Mouse (Mus musculus) olfactory bulb, adult 2 months (tissue): ENCODE results near the gene Avpi1. TPM values are rescaled to one million over a fixed set of nuclear protein-coding genes. Genes with fewer than 3 reads are reported as not detected.

Experiments used
- H3K27ac ChIP-seq: fragments of 200-500 bp; 2 replicates; pipeline ENCODE4 v1.5.1; 2012; ENCODE audit warnings: low read depth, low read length; ENCODE audit not compliant: insufficient read depth
- H3K4me1 ChIP-seq: fragments of 200-500 bp; 2 replicates; pipeline ENCODE4 v1.6.1; 2012; ENCODE audit warnings: low read length; ENCODE audit not compliant: control insufficient read depth, insufficient read depth
- H3K4me3 ChIP-seq: fragments of 200-500 bp; 2 replicates; pipeline ENCODE4 v1.5.1; 2012; ENCODE audit warnings: mild to moderate bottlenecking, low read depth, low read length, moderate library complexity; ENCODE audit not compliant: insufficient read depth
- CTCF ChIP-seq: fragments of 200-500 bp; IDR thresholded peaks from 2 replicates; pipeline ENCODE4 v1.5.1; 2012; ENCODE audit warnings: low read depth, mild to moderate bottlenecking, low read length, moderate library complexity; ENCODE audit not compliant: insufficient read depth
- POLR2A ChIP-seq: fragments of 200-500 bp; IDR thresholded peaks from 2 replicates; pipeline ENCODE4 v1.6.1; 2012; ENCODE audit warnings: mild to moderate bottlenecking, low read depth, low read length, moderate library complexity; ENCODE audit not compliant: insufficient read depth
- WGBS: fragments of 180-500 bp; shearing (Covaris S2); methylation state at CpG from one replicate; pipeline ENCODE4 v1.1.7; 2018; 5-methylcytosine and 5-hydroxymethylcytosine counted together
- polyA plus RNA-seq: library from polyadenylated mRNA; stranded (reverse); fragments of >200 nt; gene quantifications from 2 replicates; pipeline ENCODE4 v1.2.4, GENCODE M21; 2012; ENCODE audit warnings: low replicate concordance; ENCODE audit not compliant: missing spikeins, insufficient read depth, insufficient read length

Gene Avpi1
- polyA plus RNA-seq, 1 experiment, result not detected

GRCm38 (mm10) chr19:42124684-42125083 lies 4.2 kb downstream of the Avpi1 start:
- whole genome bisulfite sequencing, result 81% methylated on average over 13 of the region's 13 CpGs
- Histone ChIP-seq H3K4me3 (no peak overlapping the region), H3K4me1 (peaks cover 16% of the 10 kb centered on the region), H3K27ac (no peak overlapping the region)
- TF ChIP-seq CTCF (no peak), POLR2A (no peak)

GRCm38 (mm10) chr19:42120451-42120850 lies 8.4 kb downstream of the Avpi1 start:
- peaks cover 4% of the 10 kb centered on the region for H3K4me1 ChIP-seq
- TF ChIP-seq CTCF, result no peak
- no peak for TF ChIP-seq POLR2A
- H3K27ac ChIP-seq, result no peak overlapping the region
- 78% methylated on average over 8 of the region's 8 CpGs for WGBS
- H3K4me3 ChIP-seq, result no peak overlapping the region

- WGBS, result 67% methylated on average over 5 of the region's 5 CpGs
- TF ChIP-seq CTCF (no peak), POLR2A (no peak)
- Histone ChIP-seq H3K4me1 (no peaks in the 10 kb centered on the region), H3K4me3 (no peak overlapping the region), H3K27ac (no peak overlapping the region)
These were observed 10.3 kb downstream of the Avpi1 start for GRCm38 (mm10) chr19:42118596-42118995.

GRCm38 (mm10) chr19:42118142-42118541 lies 10.7 kb downstream of the Avpi1 start:
- TF ChIP-seq CTCF, result no peak
- no peak for TF ChIP-seq POLR2A
- no peak overlapping the region for H3K27ac ChIP-seq
- H3K4me1 ChIP-seq, result no peaks in the 10 kb centered on the region
- 96% methylated on average over 9 of the region's 9 CpGs for WGBS
- H3K4me3 ChIP-seq, result no peak overlapping the region

- Histone ChIP-seq H3K4me1 (no peaks in the 10 kb centered on the region), H3K4me3 (no peak overlapping the region), H3K27ac (no peak overlapping the region)
- TF ChIP-seq POLR2A (no peak), CTCF (no peak)
- 94% methylated on average over 4 of the region's 4 CpGs for WGBS
These were observed 13.0 kb downstream of the Avpi1 start for GRCm38 (mm10) chr19:42115783-42116335.

- TF ChIP-seq CTCF (no peak), POLR2A (no peak)
- H3K27ac ChIP-seq, result no peak overlapping the region
- no peak overlapping the region for H3K4me3 ChIP-seq
- H3K4me1 ChIP-seq, result no peaks in the 10 kb centered on the region
- 95% methylated on average over 9 of the region's 9 CpGs for WGBS
These were observed 24.2 kb downstream of the Avpi1 start for GRCm38 (mm10) chr19:42104681-42105080.

GRCm38 (mm10) chr19:42099406-42099805 lies 29.5 kb downstream of the Avpi1 start:
- 73% methylated on average over 3 of the region's 3 CpGs for WGBS
- no peak overlapping the region for H3K27ac ChIP-seq
- H3K4me1 ChIP-seq, result no peaks in the 10 kb centered on the region
- no peak for TF ChIP-seq POLR2A
- no peak overlapping the region for H3K4me3 ChIP-seq

- WGBS, result 3% methylated on average over 52 of the region's 52 CpGs
- peaks cover 13% of the 10 kb centered on the region for H3K4me1 ChIP-seq
These were observed 38.2 kb downstream of the Avpi1 start for GRCm38 (mm10) chr19:42090637-42091141.

GRCm38 (mm10) chr19:42089748-42090595 lies 38.9 kb downstream of the Avpi1 start, which contains the start of gene Pi4k2a:
Gene Pi4k2a (plus strand): TSS chr19:42090470.
- TF ChIP-seq POLR2A (peak; percentile 78), CTCF (no peak)
- Histone ChIP-seq H3K27ac (peak within 1 kb of the TSS; percentile 80), H3K4me3 (peak within 1 kb of the TSS; percentile 96), H3K4me1 (peaks cover 13% of the 10 kb centered on the region)
- WGBS, result under 1% methylated on average over 55 of the region's 55 CpGs

More at GRCm38 (mm10) chr19:42090637-42091141, 38.2 kb downstream of the Avpi1 start:
- TF ChIP-seq CTCF (peak; percentile 24; the same call in 1 of the 2 replicates), POLR2A (no peak)
- peak overlapping the region; percentile 96 for H3K4me3 ChIP-seq
- H3K27ac ChIP-seq, result peak overlapping the region; percentile 67
